Mouse (Mus musculus) CD4-positive helper T cell, adult 2 months (primary cell): ENCODE measurements at regions not wholly inside any gene's neighbourhood (a gene's known extent, or its start where the extent isn't known, plus 50 kb on each side); places are given as distances from the start of the nearest gene placed in this dataset.

ENCODE experiments used
- DNase-seq: peaks from one replicate; pipeline ENCODE4 v3.0.0-alpha.2; 2012; ENCODE audit warnings: low read depth, missing footprints, low spot score

GRCm38 (mm10) chr2:167823044-167823443, 108.8 kb upstream of the Ptpn1 start:
- DNase-seq = peak; percentile 30

- DNase-seq = no peak
These were observed 110.7 kb upstream of the Ptpn1 start for GRCm38 (mm10) chr2:167821186-167821585.

GRCm38 (mm10) chr2:167818799-167819198, 113.1 kb upstream of the Ptpn1 start:
- DNase-seq = no peak

GRCm38 (mm10) chr2:167817030-167817429, 114.8 kb upstream of the Ptpn1 start:
- DNase-seq = peak; percentile 34

- DNase-seq = no peak
These were observed 116.7 kb upstream of the Ptpn1 start for GRCm38 (mm10) chr2:167815123-167815522.

GRCm38 (mm10) chr2:167809256-167809655, 119.6 kb upstream of the Tmem189 start:
- no peak for DNase-seq

GRCm38 (mm10) chr2:167805629-167806304, 116.1 kb upstream of the Tmem189 start:
- DNase-seq = peak; percentile 88

GRCm38 (mm10) chr2:167804493-167805227, 115.0 kb upstream of the Tmem189 start:
- DNase-seq = peak; percentile 79

GRCm38 (mm10) chr2:167802494-167802893, 112.9 kb upstream of the Tmem189 start:
- DNase-seq = no peak

GRCm38 (mm10) chr2:167801389-167801788, 111.8 kb upstream of the Tmem189 start:
- no peak for DNase-seq

GRCm38 (mm10) chr2:167800648-167801245, 111.1 kb upstream of the Tmem189 start:
- DNase-seq = no peak

- peak; percentile 43 for DNase-seq
These were observed 110.2 kb upstream of the Tmem189 start for GRCm38 (mm10) chr2:167799629-167800387.

GRCm38 (mm10) chr2:167798969-167799513, 109.4 kb upstream of the Tmem189 start:
- no peak for DNase-seq

- no peak for DNase-seq
These were observed 108.6 kb upstream of the Tmem189 start for GRCm38 (mm10) chr2:167798076-167798782.

GRCm38 (mm10) chr2:167795491-167795890, 105.9 kb upstream of the Tmem189 start:
- DNase-seq = no peak

- DNase-seq = no peak
These were observed 104.3 kb upstream of the Tmem189 start for GRCm38 (mm10) chr2:167793916-167794315.

- no peak for DNase-seq
These were observed 103.1 kb upstream of the Tmem189 start for GRCm38 (mm10) chr2:167792753-167793152.

- no peak for DNase-seq
These were observed 102.7 kb upstream of the Tmem189 start for GRCm38 (mm10) chr2:167792330-167792729.

GRCm38 (mm10) chr2:167789471-167789923, 99.9 kb upstream of the Tmem189 start:
- DNase-seq = no peak

GRCm38 (mm10) chr2:167786951-167787350, 97.3 kb upstream of the Tmem189 start:
- DNase-seq = no peak

GRCm38 (mm10) chr2:167784353-167784752, 94.7 kb upstream of the Tmem189 start:
- no peak for DNase-seq
